Mouse (Mus musculus) liver, adult 2 months (tissue): Measurements from ENCODE around the gene Pgm2l1.

Experiments
- CTCF ChIP-seq: fragments of 200-500 bp; IDR thresholded peaks from 2 replicates; pipeline ENCODE4 v1.5.1; 2011; ENCODE audit warnings: low read depth, low read length, control low read depth
- POLR2A ChIP-seq: fragments of 200-500 bp; IDR thresholded peaks from 2 replicates; pipeline ENCODE4 v1.6.1; 2011; ENCODE audit warnings: low read length, control low read depth; ENCODE audit not compliant: insufficient read depth; ENCODE audit errors: extremely low read depth

GRCm38 (mm10) chr7:100298861-100299510 lies 71.8 kb downstream of the Pgm2l1 start:
- no peak for TF ChIP-seq CTCF
- TF ChIP-seq POLR2A = no peak
